Mouse (Mus musculus): ENCODE measurements around the gene Rnf185. TPM values are rescaled to one million over a fixed set of nuclear protein-coding genes. Genes with fewer than 3 reads are reported as not detected.

The Rnf185 gene
- total RNA-seq, 2 experiments from 2014 or later = 19.6 to 21.3 TPM

Other genes starting within 250 kb of the Rnf185 start
- 10 to 100 TPM; 32.9 to 38.2 TPM for gene Eif4enif1, start 250.0 kb downstream of the Rnf185 start, total RNA-seq (2021)
- gene Drg1, start 185.9 kb downstream of the Rnf185 start, total RNA-seq (2021) = 10 to 100 TPM; 47.3 to 52.0 TPM
- 10 to 100 TPM; 19.5 to 21.0 TPM for gene Patz1, start 163.5 kb downstream of the Rnf185 start, total RNA-seq (2021)
- gene Pik3ip1, start 122.0 kb downstream of the Rnf185 start, total RNA-seq (2021) = 10 to 100 TPM; 11.0 to 15.8 TPM
- gene Limk2, start 43.2 kb downstream of the Rnf185 start, total RNA-seq (2021) = 10 to 100 TPM; 18.0 to 20.6 TPM
- gene Pla2g3, start 35.9 kb upstream of the Rnf185 start, total RNA-seq (2021) = under 1 TPM in 1 of 2 experiments, not detected in 1; 0.09 TPM
- 1 to 10 TPM; 1.8 to 2.2 TPM for gene Inpp5j, start 52.5 kb upstream of the Rnf185 start, total RNA-seq (2021)
- 10 to 100 TPM; 44.4 to 56.3 TPM for gene Selenom, start 62.3 kb upstream of the Rnf185 start, total RNA-seq (2021)
- gene Smtn, start 88.2 kb upstream of the Rnf185 start, total RNA-seq (2021) = 100 to 1,000 TPM; 182 to 198 TPM
- gene Morc2a, start 196.8 kb upstream of the Rnf185 start, total RNA-seq (2021) = 10 to 100 TPM; 21.8 to 23.1 TPM

Data from gastrocnemius, postnatal 10 days (tissue).